Mouse (Mus musculus) liver (tissue): Measurements from ENCODE around the gene Scgb2b2.

ENCODE experiments used
- DNase-seq: peaks from one replicate; pipeline ENCODE4 v3.0.0-alpha.2; 2020; ENCODE audit warnings: mixed read lengths

The Scgb2b2 gene

DNA sequence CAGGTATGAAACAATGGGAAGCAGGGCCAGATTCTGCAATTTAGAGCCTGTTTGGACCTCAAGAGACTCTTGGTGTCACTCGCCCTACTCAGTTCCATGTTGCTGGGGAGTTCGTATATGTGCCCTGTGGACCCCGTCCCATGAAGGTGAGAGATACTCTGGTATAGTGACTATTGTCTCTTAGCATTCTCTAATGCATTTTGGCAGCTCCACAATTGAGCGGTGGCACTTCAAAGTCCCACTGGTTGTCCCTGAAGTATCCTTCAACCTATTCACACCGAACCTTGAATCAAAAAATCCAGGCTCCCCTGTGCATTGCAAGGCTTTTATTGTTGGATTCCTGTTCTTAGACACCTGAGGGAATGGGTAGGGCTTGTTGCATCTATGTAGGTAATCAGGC is at the start of gene Scgb2b2:
TSS of gene Scgb2b2 (plus strand) at position 301 of the 400 bp plus-strand sequence.
- no peak for DNase-seq

DNA sequence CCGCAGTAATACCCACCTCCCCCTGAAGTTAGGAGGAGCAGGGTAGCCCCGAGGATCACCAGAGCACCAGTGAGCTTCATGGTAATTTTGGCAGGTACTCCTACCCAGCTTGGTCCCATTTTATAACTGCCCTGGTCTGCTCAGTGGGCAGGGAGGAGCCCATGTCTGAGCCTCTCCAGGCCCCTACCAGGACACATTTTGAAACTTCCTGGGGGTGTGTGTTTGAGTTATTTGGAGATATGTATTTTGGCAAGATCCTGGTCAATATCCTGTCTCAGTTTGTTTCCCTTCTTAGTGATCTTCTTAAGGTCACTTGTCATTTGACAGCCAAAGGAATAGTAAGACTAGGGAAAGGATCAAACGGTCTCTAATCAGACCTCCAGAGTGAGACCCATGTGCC is 1.4 kb downstream of the Scgb2b2 start, which contains the start of gene Scgb1b2:
TSS of gene Scgb1b2 (minus strand) at position 101 of the 400 bp plus-strand sequence.
- no peak for DNase-seq
